Mouse (Mus musculus): Measurements from ENCODE around the gene Stxbp6. TPM values are rescaled to one million over a fixed set of nuclear protein-coding genes. Genes with fewer than 3 reads are reported as not detected.

The Stxbp6 gene
- polyA plus RNA-seq, 1 experiment from 2014 or later = 15.5 TPM

GRCm38 (mm10) chr12:45019059-45019822 is 55.3 kb downstream of the Stxbp6 start:
- no peak overlapping the region for H3K4me3 ChIP-seq (ENCODE audit: low read depth, low read length)
- H3K36me3 ChIP-seq (ENCODE audit: control insufficient read depth, insufficient read depth, low read length) = no peaks in the 10 kb centered on the region
- no peaks in the 10 kb centered on the region for H3K9me3 ChIP-seq (ENCODE audit: control insufficient read depth, low read length)
- H3K4me2 ChIP-seq (replicated peaks; ENCODE audit: low read depth, low read length) = no peak overlapping the region
- H3K4me1 ChIP-seq (replicated peaks; ENCODE audit: control insufficient read depth, insufficient read depth, low read length) = no peaks in the 10 kb centered on the region
- ATAC-seq (ENCODE audit: low FRiP score) (no peak), DNase-seq (ENCODE audit: low spot score) (no peak)
- no peaks in the 10 kb centered on the region for H3K27me3 ChIP-seq (ENCODE audit: control insufficient read depth, insufficient read depth, low read length)
- H3K27ac ChIP-seq (ENCODE audit: low read depth, low read length) = no peak overlapping the region
- 90% methylated on average over 12 of the region's 12 CpGs for WGBS
- H3K9ac ChIP-seq (ENCODE audit: low read depth, low read length) = no peak overlapping the region

GRCm38 (mm10) chr12:45013246-45013756 is 61.2 kb downstream of the Stxbp6 start:
- Histone ChIP-seq H3K36me3 (ENCODE audit: control insufficient read depth, insufficient read depth, low read length) (no peaks in the 10 kb centered on the region), H3K27ac (ENCODE audit: low read depth, low read length) (no peak overlapping the region), H3K4me3 (ENCODE audit: low read depth, low read length) (no peak overlapping the region), H3K4me1 (replicated peaks; ENCODE audit: control insufficient read depth, insufficient read depth, low read length) (no peaks in the 10 kb centered on the region), H3K9me3 (ENCODE audit: control insufficient read depth, low read length) (no peaks in the 10 kb centered on the region), H3K27me3 (ENCODE audit: control insufficient read depth, insufficient read depth, low read length) (no peaks in the 10 kb centered on the region), H3K9ac (ENCODE audit: low read depth, low read length) (no peak overlapping the region), H3K4me2 (replicated peaks; ENCODE audit: low read depth, low read length) (no peak overlapping the region)
- DNase-seq (ENCODE audit: low spot score) (no peak), ATAC-seq (ENCODE audit: low FRiP score) (no peak)
- 80% methylated on average over 5 of the region's 5 CpGs for WGBS

- ATAC-seq (ENCODE audit: low FRiP score) (no peak), DNase-seq (ENCODE audit: low spot score) (no peak)
- no peaks in the 10 kb centered on the region for H3K27me3 ChIP-seq (ENCODE audit: control insufficient read depth, insufficient read depth, low read length)
- H3K27ac ChIP-seq (ENCODE audit: low read depth, low read length) = no peak overlapping the region
- H3K9ac ChIP-seq (ENCODE audit: low read depth, low read length) = no peak overlapping the region
- 73% methylated on average over 11 of the region's 11 CpGs for WGBS
- H3K36me3 ChIP-seq (ENCODE audit: control insufficient read depth, insufficient read depth, low read length) = no peaks in the 10 kb centered on the region
- H3K9me3 ChIP-seq (ENCODE audit: control insufficient read depth, low read length) = no peaks in the 10 kb centered on the region
- no peak overlapping the region for H3K4me3 ChIP-seq (ENCODE audit: low read depth, low read length)
- H3K4me1 ChIP-seq (replicated peaks; ENCODE audit: control insufficient read depth, insufficient read depth, low read length) = no peaks in the 10 kb centered on the region
- no peak overlapping the region for H3K4me2 ChIP-seq (replicated peaks; ENCODE audit: low read depth, low read length)
Measured at GRCm38 (mm10) chr12:45011436-45012089, 62.9 kb downstream of the Stxbp6 start.

- H3K4me3 ChIP-seq (ENCODE audit: low read depth, low read length) = no peak overlapping the region
- DNase-seq (ENCODE audit: low spot score) = no peak
- no peaks in the 10 kb centered on the region for H3K27me3 ChIP-seq (ENCODE audit: control insufficient read depth, insufficient read depth, low read length)
- no peak overlapping the region for H3K4me2 ChIP-seq (replicated peaks; ENCODE audit: low read depth, low read length)
- no peak overlapping the region for H3K27ac ChIP-seq (ENCODE audit: low read depth, low read length)
- no peaks in the 10 kb centered on the region for H3K36me3 ChIP-seq (ENCODE audit: control insufficient read depth, insufficient read depth, low read length)
- H3K9me3 ChIP-seq (ENCODE audit: control insufficient read depth, low read length) = no peaks in the 10 kb centered on the region
- H3K4me1 ChIP-seq (replicated peaks; ENCODE audit: control insufficient read depth, insufficient read depth, low read length) = no peaks in the 10 kb centered on the region
- H3K9ac ChIP-seq (ENCODE audit: low read depth, low read length) = no peak overlapping the region
- ATAC-seq (ENCODE audit: low FRiP score) = no peak
Measured at GRCm38 (mm10) chr12:45011006-45011405, 63.5 kb downstream of the Stxbp6 start.

GRCm38 (mm10) chr12:45009984-45010611 is 64.4 kb downstream of the Stxbp6 start:
- WGBS = 90% methylated on average over 2 of the region's 2 CpGs
- no peak for DNase-seq (ENCODE audit: low spot score)
- H3K4me1 ChIP-seq (replicated peaks; ENCODE audit: control insufficient read depth, insufficient read depth, low read length) = no peaks in the 10 kb centered on the region
- no peaks in the 10 kb centered on the region for H3K27me3 ChIP-seq (ENCODE audit: control insufficient read depth, insufficient read depth, low read length)
- H3K9ac ChIP-seq (ENCODE audit: low read depth, low read length) = no peak overlapping the region
- H3K9me3 ChIP-seq (ENCODE audit: control insufficient read depth, low read length) = no peaks in the 10 kb centered on the region
- H3K4me2 ChIP-seq (replicated peaks; ENCODE audit: low read depth, low read length) = no peak overlapping the region
- no peak overlapping the region for H3K27ac ChIP-seq (ENCODE audit: low read depth, low read length)
- no peak overlapping the region for H3K4me3 ChIP-seq (ENCODE audit: low read depth, low read length)
- no peak for ATAC-seq (ENCODE audit: low FRiP score)
- no peaks in the 10 kb centered on the region for H3K36me3 ChIP-seq (ENCODE audit: control insufficient read depth, insufficient read depth, low read length)

- WGBS = 78% methylated on average over 2 of the region's 2 CpGs
- no peaks in the 10 kb centered on the region for H3K27me3 ChIP-seq (ENCODE audit: control insufficient read depth, insufficient read depth, low read length)
- H3K27ac ChIP-seq (ENCODE audit: low read depth, low read length) = no peak overlapping the region
- no peak overlapping the region for H3K4me3 ChIP-seq (ENCODE audit: low read depth, low read length)
- no peaks in the 10 kb centered on the region for H3K9me3 ChIP-seq (ENCODE audit: control insufficient read depth, low read length)
- no peak overlapping the region for H3K4me2 ChIP-seq (replicated peaks; ENCODE audit: low read depth, low read length)
- no peak for DNase-seq (ENCODE audit: low spot score)
- no peaks in the 10 kb centered on the region for H3K36me3 ChIP-seq (ENCODE audit: control insufficient read depth, insufficient read depth, low read length)
- H3K4me1 ChIP-seq (replicated peaks; ENCODE audit: control insufficient read depth, insufficient read depth, low read length) = no peaks in the 10 kb centered on the region
- no peak overlapping the region for H3K9ac ChIP-seq (ENCODE audit: low read depth, low read length)
- ATAC-seq (ENCODE audit: low FRiP score) = no peak
Measured at GRCm38 (mm10) chr12:45006569-45006968, 67.9 kb downstream of the Stxbp6 start.

- DNase-seq (ENCODE audit: low spot score) (no peak), ATAC-seq (ENCODE audit: low FRiP score) (no peak)
- no peak overlapping the region for H3K4me2 ChIP-seq (replicated peaks; ENCODE audit: low read depth, low read length)
- no peak overlapping the region for H3K4me3 ChIP-seq (ENCODE audit: low read depth, low read length)
- no peaks in the 10 kb centered on the region for H3K27me3 ChIP-seq (ENCODE audit: control insufficient read depth, insufficient read depth, low read length)
- H3K4me1 ChIP-seq (replicated peaks; ENCODE audit: control insufficient read depth, insufficient read depth, low read length) = no peaks in the 10 kb centered on the region
- no peak overlapping the region for H3K27ac ChIP-seq (ENCODE audit: low read depth, low read length)
- WGBS = 90% methylated on average over 4 of the region's 4 CpGs
- H3K9ac ChIP-seq (ENCODE audit: low read depth, low read length) = no peak overlapping the region
- no peaks in the 10 kb centered on the region for H3K36me3 ChIP-seq (ENCODE audit: control insufficient read depth, insufficient read depth, low read length)
- no peaks in the 10 kb centered on the region for H3K9me3 ChIP-seq (ENCODE audit: control insufficient read depth, low read length)
Measured at GRCm38 (mm10) chr12:45006049-45006448, 68.5 kb downstream of the Stxbp6 start.

- H3K4me3 ChIP-seq (ENCODE audit: low read depth, low read length) = no peak overlapping the region
- H3K4me2 ChIP-seq (replicated peaks; ENCODE audit: low read depth, low read length) = no peak overlapping the region
- DNase-seq (ENCODE audit: low spot score) (no peak), ATAC-seq (ENCODE audit: low FRiP score) (no peak)
- H3K36me3 ChIP-seq (ENCODE audit: control insufficient read depth, insufficient read depth, low read length) = no peaks in the 10 kb centered on the region
- H3K27ac ChIP-seq (ENCODE audit: low read depth, low read length) = no peak overlapping the region
- H3K9me3 ChIP-seq (ENCODE audit: control insufficient read depth, low read length) = no peaks in the 10 kb centered on the region
- 94% methylated on average over 1 of the region's 1 CpGs for WGBS
- H3K9ac ChIP-seq (ENCODE audit: low read depth, low read length) = no peak overlapping the region
- H3K4me1 ChIP-seq (replicated peaks; ENCODE audit: control insufficient read depth, insufficient read depth, low read length) = no peaks in the 10 kb centered on the region
- no peaks in the 10 kb centered on the region for H3K27me3 ChIP-seq (ENCODE audit: control insufficient read depth, insufficient read depth, low read length)
Measured at GRCm38 (mm10) chr12:45001996-45002395, 72.5 kb downstream of the Stxbp6 start.
